Mouse (Mus musculus) kidney, embryonic 16.5 days (tissue): ENCODE results near the gene Sgta. TPM values are rescaled to one million over a fixed set of nuclear protein-coding genes. Genes with fewer than 3 reads are reported as not detected.
"Not testable (repeated sequence)": the region's sequence is repeated elsewhere in the genome, so short reads cannot be mapped to it uniquely, and the experiment has no call there.

ENCODE experiments used
- ATAC-seq: fragments of 200-750 bp; cut with Nextera tagmentation; 2 replicates; pipeline ENCODE4 v1.8.0; 2017; ENCODE audit warnings: moderate TSS enrichment; ENCODE audit not compliant: low FRiP score, low TSS enrichment
- H3K27ac ChIP-seq: fragments of 300-500 bp; sonication (generic); 2 replicates; pipeline ENCODE4 v1.5.1; 2014; ENCODE audit warnings: low read length
- H3K27me3 ChIP-seq: fragments of 300-500 bp; sonication (generic); 2 replicates; pipeline ENCODE4 v1.6.1; 2014; ENCODE audit warnings: low read length, control low read depth, mixed read lengths; ENCODE audit not compliant: insufficient read depth
- H3K36me3 ChIP-seq: fragments of 300-500 bp; sonication (generic); 2 replicates; pipeline ENCODE4 v1.6.1; 2014; ENCODE audit warnings: low read length, control low read depth, mixed read lengths; ENCODE audit not compliant: insufficient read depth
- H3K4me1 ChIP-seq: fragments of 300-500 bp; sonication (generic); 2 replicates; pipeline ENCODE4 v1.6.1; 2014; ENCODE audit warnings: low read length, control low read depth, mixed read lengths; ENCODE audit not compliant: insufficient read depth
- H3K4me2 ChIP-seq: fragments of 300-500 bp; sonication (generic); replicated peaks from 2 replicates; pipeline ENCODE4 v1.6.1; 2014; ENCODE audit warnings: low read depth, low read length
- H3K4me3 ChIP-seq: fragments of 300-500 bp; sonication (generic); 2 replicates; pipeline ENCODE4 v1.5.1; 2014; ENCODE audit warnings: mild to moderate bottlenecking, low read length
- H3K9ac ChIP-seq: fragments of 300-500 bp; sonication (generic); replicated peaks from 2 replicates; pipeline ENCODE4 v1.6.1; 2014; ENCODE audit warnings: low read length
- H3K9me3 ChIP-seq: fragments of 300-500 bp; sonication (generic); 2 replicates; pipeline ENCODE4 v1.6.1; 2016; ENCODE audit warnings: low read length, control low read depth
- WGBS: fragments of 180-500 bp; shearing (Covaris S2); extraction: QIAGEN DNeasy Blood & Tissue Kit; methylation state at CpG from one replicate; pipeline ENCODE4 v1.1.7; 2014; 5-methylcytosine and 5-hydroxymethylcytosine counted together
- polyA plus RNA-seq: library from polyadenylated mRNA; unstranded; fragments of >200 nt; fragmentation: Nextera tagmentation; extraction: Ambion mirVana; gene quantifications from 2 replicates; pipeline ENCODE4 v1.2.1, GENCODE M21; 2015

The Sgta gene
- polyA plus RNA-seq, 1 experiment from 2014 or later = 244 TPM

DNA sequence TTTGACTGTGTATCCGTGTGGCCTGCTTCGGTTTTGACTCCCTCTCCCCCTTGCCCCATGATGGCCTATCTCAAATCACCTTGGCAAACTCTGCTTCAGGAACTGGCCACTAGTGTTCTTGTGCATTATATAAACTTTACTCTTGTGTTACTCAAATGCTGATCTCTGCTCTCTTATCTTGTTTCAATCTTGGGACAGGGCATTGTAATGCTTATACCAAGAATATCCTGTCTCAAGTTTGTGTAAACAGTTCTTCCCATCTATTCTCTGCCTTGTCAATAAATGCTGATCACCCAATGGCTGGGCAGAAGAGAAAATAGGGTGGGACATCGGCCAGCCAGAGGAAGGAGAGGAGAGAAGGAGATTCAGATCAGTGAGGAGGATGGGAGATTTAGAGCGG lies 2.7 kb upstream of the Sgta start:
- Histone ChIP-seq H3K36me3 (no peaks in the 10 kb centered on the region), H3K4me1 (peaks cover 14% of the 10 kb centered on the region)
- WGBS = 64% methylated on average over 4 of the region's 4 CpGs

DNA sequence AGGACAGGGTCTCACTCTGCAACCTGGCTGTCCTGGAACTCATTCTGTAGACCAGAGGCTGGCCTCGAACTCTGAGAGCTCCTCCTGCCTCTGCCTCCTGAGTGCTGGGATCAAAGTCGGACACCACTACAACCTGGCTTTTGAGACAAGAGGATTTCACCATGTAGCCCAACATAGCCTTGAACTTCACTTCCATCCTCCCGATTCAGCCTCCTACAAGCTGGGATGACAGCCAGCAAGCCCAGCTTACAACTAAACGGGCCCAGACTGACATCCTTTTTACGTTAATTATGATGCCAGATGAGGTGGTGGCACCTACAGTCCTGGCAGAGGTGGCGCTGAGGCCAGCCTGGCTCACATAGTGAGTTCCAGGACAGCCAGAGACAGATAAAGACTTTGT lies 1.1 kb downstream of the Sgta start:
- ATAC-seq = no peak
- Histone ChIP-seq H3K4me2 (peak overlapping the region; percentile 93), H3K27ac (no peak overlapping the region), H3K27me3 (no peaks in the 10 kb centered on the region), H3K4me1 (peaks cover 14% of the 10 kb centered on the region), H3K36me3 (no peaks in the 10 kb centered on the region), H3K9ac (peak overlapping the region; percentile 90), H3K9me3 (no peaks in the 10 kb centered on the region), H3K4me3 (peak overlapping the region; percentile 85)
- 84% methylated on average over 6 of the region's 6 CpGs for WGBS

More for the DNA sequence above, 2.7 kb upstream of the Sgta start:
- no peak overlapping the region for H3K9ac ChIP-seq
- no peak overlapping the region for H3K4me2 ChIP-seq
- H3K27me3 ChIP-seq = no peaks in the 10 kb centered on the region
- no peak for ATAC-seq
- H3K9me3 ChIP-seq = no peaks in the 10 kb centered on the region
- H3K27ac ChIP-seq = no peak overlapping the region
- H3K4me3 ChIP-seq = no peak overlapping the region

DNA sequence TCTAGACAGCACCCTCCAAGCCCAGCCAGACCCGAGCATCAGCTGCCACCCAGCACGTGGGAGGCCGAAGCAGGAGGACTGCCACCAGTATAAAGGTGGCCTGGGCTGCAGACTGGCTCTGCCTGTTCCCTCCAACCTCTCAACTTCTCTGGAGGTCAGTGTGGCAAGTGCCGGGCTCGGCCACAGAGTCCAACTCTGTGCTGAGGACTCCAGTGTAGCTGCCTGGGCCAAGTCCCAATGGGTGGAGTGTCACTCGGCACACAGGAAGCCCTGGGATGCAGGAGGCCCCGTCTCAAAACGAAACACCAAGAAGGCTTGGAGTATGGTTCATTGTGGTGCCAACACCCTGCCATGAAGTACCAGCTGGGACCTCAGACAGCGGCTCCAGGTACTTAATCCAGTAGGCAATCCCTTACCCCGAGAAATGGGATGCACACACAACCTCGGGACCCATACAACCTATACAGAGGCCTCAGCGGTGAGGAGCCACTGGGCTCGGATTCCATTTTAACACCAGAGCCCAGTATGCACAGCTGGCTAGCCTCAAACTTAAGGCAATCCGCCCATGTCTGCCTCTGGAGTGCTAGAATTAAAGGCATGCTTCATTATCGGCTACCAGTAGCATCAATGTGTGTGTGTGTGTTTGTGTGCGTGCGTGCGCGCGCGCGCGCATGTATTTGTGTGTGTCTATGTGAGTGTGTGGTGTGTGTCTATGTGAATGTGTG lies 2.4 kb downstream of the Sgta start:
- no peak overlapping the region for H3K27ac ChIP-seq
- H3K4me1 ChIP-seq = peaks cover 14% of the 10 kb centered on the region
- H3K9me3 ChIP-seq = no peaks in the 10 kb centered on the region
- H3K4me2 ChIP-seq = no peak overlapping the region
- no peak overlapping the region for H3K9ac ChIP-seq
- no peaks in the 10 kb centered on the region for H3K36me3 ChIP-seq
- no peak overlapping the region for H3K4me3 ChIP-seq
- no peaks in the 10 kb centered on the region for H3K27me3 ChIP-seq
- WGBS = 89% methylated on average over 23 of the region's 23 CpGs
- ATAC-seq = no peak

DNA sequence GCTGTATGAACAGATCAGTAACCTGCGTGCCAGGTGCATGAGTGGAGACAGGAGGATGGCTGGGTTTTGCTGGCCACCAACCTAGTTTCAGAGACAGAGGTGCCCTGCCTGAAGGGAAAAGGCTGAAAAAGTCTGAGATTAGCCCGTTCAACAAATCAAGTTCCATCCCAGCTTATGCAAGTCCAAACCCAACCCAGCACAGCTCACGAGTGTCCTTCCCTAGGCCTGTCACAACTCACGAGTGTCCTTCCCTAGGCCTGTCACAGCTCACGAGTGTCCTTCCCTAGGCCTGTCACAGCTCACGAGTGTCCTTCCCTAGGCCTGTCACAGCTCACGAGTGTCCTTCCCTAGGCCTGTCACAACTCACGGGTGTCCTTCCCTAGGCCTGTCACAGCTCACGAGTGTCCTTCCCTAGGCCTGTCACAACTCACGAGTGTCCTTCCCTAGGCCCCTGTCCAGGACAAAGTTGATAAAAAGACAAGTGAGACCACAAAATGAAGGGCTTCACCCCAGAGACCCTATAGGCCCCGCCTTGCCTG lies 4.1 kb downstream of the Sgta start:
- H3K4me3 ChIP-seq, H3K9ac ChIP-seq, H3K27me3 ChIP-seq, H3K4me2 ChIP-seq, H3K9me3 ChIP-seq, ATAC-seq, H3K27ac ChIP-seq: not testable (repeated sequence)
- WGBS = 85% methylated on average over 10 of the region's 11 CpGs
- Histone ChIP-seq H3K36me3 (peaks cover 16% of the 10 kb centered on the region), H3K4me1 (peaks cover 14% of the 10 kb centered on the region)

DNA sequence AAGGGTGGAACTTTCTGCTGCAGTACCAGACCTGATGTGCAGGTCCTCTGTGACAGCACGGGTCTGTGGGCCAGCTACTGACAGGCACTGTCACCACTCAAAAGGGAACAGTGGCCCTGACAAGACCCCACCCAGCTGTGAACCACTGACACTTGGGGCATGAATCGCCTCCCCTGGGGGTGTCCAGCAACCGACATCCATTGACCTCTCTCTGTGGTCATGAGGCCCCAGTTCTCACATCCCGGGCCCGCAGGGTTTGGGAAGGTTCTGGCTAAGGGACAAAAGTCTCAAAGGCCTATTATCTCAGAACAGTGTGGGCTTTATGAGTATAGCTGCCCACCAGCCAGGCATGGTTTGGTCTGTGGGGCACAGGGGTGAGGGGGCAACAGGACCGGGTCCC lies 4.8 kb downstream of the Sgta start:
- Histone ChIP-seq H3K36me3 (peaks cover 23% of the 10 kb centered on the region), H3K27ac (no peak overlapping the region), H3K27me3 (no peaks in the 10 kb centered on the region), H3K9me3 (no peaks in the 10 kb centered on the region), H3K4me1 (peaks cover 14% of the 10 kb centered on the region), H3K9ac (no peak overlapping the region), H3K4me2 (no peak overlapping the region), H3K4me3 (no peak overlapping the region)
- ATAC-seq = no peak
- 89% methylated on average over 6 of the region's 6 CpGs for WGBS

DNA sequence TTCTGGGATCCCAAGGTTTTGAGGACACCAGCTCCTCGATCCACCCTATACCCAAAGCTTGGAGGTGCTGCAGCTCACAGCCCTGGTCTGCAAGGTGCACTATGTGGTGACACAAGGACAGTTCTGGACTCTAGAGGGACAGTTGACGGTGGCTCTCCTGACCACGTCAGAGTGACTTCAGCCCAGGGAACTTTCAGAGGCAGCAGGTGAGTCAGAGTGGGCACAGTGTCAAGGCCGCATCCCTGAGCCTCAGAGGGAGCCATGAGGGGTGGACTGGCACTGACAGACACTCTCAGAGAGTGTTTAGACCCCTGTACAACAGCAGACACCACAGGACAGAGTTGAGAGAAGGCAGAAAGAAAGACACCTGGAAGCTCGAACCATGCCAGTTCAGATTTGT lies 7.4 kb downstream of the Sgta start:
- peaks cover 49% of the 10 kb centered on the region for H3K36me3 ChIP-seq
- no peak overlapping the region for H3K27ac ChIP-seq
- no peak overlapping the region for H3K4me2 ChIP-seq
- 89% methylated on average over 5 of the region's 5 CpGs for WGBS
- ATAC-seq = no peak
- H3K27me3 ChIP-seq = no peaks in the 10 kb centered on the region
- H3K4me1 ChIP-seq = no peaks in the 10 kb centered on the region
- H3K4me3 ChIP-seq = no peak overlapping the region
- no peaks in the 10 kb centered on the region for H3K9me3 ChIP-seq
- H3K9ac ChIP-seq = no peak overlapping the region

DNA sequence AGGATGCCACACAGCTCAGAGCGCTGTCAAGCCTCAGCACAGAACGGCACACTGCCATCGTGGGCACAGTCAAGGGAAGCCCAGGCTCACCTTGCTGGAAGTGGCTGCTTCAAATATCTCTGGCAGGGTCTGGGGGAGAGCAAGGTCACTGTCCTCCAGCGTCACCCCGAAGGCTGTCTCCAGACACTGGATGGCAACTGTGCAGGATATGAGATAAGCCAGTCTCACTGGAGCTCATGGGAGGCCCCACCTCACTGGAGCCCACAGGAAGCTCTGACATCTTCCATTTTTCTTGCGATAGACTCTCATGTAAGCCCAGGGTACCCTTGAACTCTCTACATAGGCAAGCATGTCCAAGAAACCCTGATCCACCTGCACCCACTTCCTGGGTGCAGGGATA lies 8.8 kb downstream of the Sgta start:
- Histone ChIP-seq H3K36me3 (peaks cover 63% of the 10 kb centered on the region), H3K9ac (no peak overlapping the region), H3K4me3 (no peak overlapping the region), H3K4me1 (no peaks in the 10 kb centered on the region), H3K9me3 (no peaks in the 10 kb centered on the region), H3K27ac (no peak overlapping the region), H3K4me2 (no peak overlapping the region), H3K27me3 (no peaks in the 10 kb centered on the region)
- ATAC-seq = no peak
- WGBS = 92% methylated on average over 6 of the region's 6 CpGs

DNA sequence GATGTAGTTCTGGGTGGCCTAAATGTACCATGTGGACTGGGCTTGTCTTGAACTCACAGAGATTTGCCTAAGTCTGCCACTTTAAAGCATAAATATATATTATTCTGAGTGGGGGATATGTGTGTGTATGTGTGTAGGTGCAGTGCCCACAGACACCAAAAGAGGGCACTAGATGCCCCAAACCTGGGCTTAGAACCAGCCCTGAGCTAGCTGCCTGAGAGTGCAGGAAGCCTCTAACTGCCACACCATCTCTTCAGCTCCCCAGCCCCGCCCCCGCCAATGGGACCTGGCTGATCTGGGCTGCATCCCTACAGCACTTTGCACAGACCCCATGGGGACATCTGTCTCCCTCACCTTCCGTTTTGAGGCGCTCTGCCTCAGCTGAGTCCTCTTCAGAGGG lies 9.3 kb downstream of the Sgta start:
- WGBS = 86% methylated on average over 4 of the region's 4 CpGs
- Histone ChIP-seq H3K9me3 (no peaks in the 10 kb centered on the region), H3K36me3 (peaks cover 68% of the 10 kb centered on the region)

DNA sequence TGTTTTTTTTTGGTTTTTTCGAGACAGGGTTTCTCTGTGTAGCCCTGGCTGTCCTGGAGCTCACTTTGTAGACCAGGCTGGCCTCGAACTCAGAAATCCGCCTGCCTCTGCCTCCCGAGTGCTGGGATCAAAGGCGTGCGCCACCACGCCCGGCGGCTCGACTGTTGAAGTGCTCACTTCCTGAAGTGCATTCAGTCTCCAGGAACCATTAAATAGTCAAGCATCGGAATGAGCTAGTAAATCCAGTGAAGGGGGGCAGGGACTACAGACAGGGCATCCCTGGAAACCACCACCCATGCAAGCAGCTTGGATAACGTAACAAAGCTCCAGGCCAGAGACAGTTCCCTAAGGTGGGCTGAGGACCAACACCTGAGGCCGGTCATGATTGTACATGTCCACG lies 14.7 kb downstream of the Sgta start:
- 84% methylated on average over 14 of the region's 14 CpGs for WGBS
- H3K4me2 ChIP-seq, H3K27ac ChIP-seq, H3K4me3 ChIP-seq, H3K4me1 ChIP-seq, ATAC-seq, H3K27me3 ChIP-seq, H3K9ac ChIP-seq, H3K9me3 ChIP-seq: not testable (repeated sequence)
- peaks cover 69% of the 10 kb centered on the region for H3K36me3 ChIP-seq

More for the DNA sequence above, 9.3 kb downstream of the Sgta start:
- no peak overlapping the region for H3K27ac ChIP-seq
- H3K4me1 ChIP-seq = no peaks in the 10 kb centered on the region
- no peaks in the 10 kb centered on the region for H3K27me3 ChIP-seq
- no peak overlapping the region for H3K4me3 ChIP-seq
- H3K4me2 ChIP-seq = no peak overlapping the region
- no peak for ATAC-seq
- H3K9ac ChIP-seq = no peak overlapping the region

DNA sequence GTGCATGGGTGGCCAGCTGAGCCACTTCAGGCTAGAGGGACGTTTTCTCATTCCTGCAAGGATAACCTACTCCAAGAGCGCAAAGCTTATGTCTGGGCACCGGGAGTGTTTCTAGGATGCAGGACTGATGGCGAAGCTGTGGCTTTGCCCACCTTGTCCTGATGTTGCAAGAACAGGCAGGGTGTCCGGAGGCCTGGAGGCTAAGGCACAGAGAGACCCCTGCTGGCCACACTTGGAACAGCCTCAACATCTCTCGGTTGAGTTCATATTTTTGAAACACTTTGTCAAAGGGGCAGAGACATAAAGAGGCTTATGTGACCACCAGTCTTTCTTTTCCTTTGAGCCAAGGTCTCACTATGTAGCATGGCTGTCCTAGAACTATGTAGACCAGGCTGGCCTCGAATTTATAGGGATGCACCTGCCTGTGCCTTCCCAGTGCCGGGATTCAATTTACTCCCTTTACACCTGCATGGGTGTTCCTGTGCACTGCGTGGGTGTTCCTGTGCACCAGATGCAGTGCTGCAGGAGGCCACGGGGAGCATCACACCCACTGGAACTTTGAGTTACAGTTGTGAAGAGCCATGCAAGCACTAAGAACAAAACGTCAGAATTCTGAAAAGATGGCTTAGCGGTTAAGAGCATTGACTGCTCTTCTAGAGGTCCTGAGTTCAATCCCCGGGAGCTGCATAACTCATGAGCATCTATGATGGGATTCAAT lies 18.4 kb downstream of the Sgta start:
- no peak overlapping the region for H3K4me2 ChIP-seq
- no peak for ATAC-seq
- WGBS = 29% methylated on average over 13 of the region's 13 CpGs
- H3K9ac ChIP-seq = no peak overlapping the region
- 0 out of 2 replicates have a peak, but pooled peaks cover 5% of the 10 kb centered on the region for H3K4me1 ChIP-seq
- no peak overlapping the region for H3K4me3 ChIP-seq
- peaks cover 33% of the 10 kb centered on the region for H3K36me3 ChIP-seq
- no peaks in the 10 kb centered on the region for H3K9me3 ChIP-seq
- no peak overlapping the region for H3K27ac ChIP-seq
- no peaks in the 10 kb centered on the region for H3K27me3 ChIP-seq
